Mouse (Mus musculus): ENCODE measurements around the gene Stk39. TPM values are rescaled to one million over a fixed set of nuclear protein-coding genes. Genes with fewer than 3 reads are reported as not detected.
A peak's percentile ranks its signal among the peaks of the same experiment; 100 is the strongest.

Stk39 gene
- total RNA-seq, 2 experiments from 2014 or later, result 0.36 TPM; not detected in 1

GRCm38 (mm10) chr2:68464456-68464855, 7.6 kb downstream of the Stk39 start:
- no peak for ATAC-seq (replicated peaks; ENCODE audit: poor library complexity, severe bottlenecking)

- ATAC-seq (replicated peaks; ENCODE audit: poor library complexity, severe bottlenecking), result no peak
Measured at GRCm38 (mm10) chr2:68463801-68464200, 8.3 kb downstream of the Stk39 start.

GRCm38 (mm10) chr2:68458115-68458514, 14.0 kb downstream of the Stk39 start:
- no peak for ATAC-seq (replicated peaks; ENCODE audit: poor library complexity, severe bottlenecking)

GRCm38 (mm10) chr2:68457455-68458032, 14.5 kb downstream of the Stk39 start:
- no peak for ATAC-seq (replicated peaks; ENCODE audit: poor library complexity, severe bottlenecking)

- ATAC-seq (replicated peaks; ENCODE audit: poor library complexity, severe bottlenecking), result no peak
Measured at GRCm38 (mm10) chr2:68456899-68457298, 15.2 kb downstream of the Stk39 start.

GRCm38 (mm10) chr2:68452379-68452778, 19.7 kb downstream of the Stk39 start:
- ATAC-seq (replicated peaks; ENCODE audit: poor library complexity, severe bottlenecking), result no peak

- no peak for ATAC-seq (replicated peaks; ENCODE audit: poor library complexity, severe bottlenecking)
Measured at GRCm38 (mm10) chr2:68448035-68448434, 24.0 kb downstream of the Stk39 start.

- no peak for ATAC-seq (replicated peaks; ENCODE audit: poor library complexity, severe bottlenecking)
Measured at GRCm38 (mm10) chr2:68443141-68443540, 28.9 kb downstream of the Stk39 start.

- ATAC-seq (replicated peaks; ENCODE audit: poor library complexity, severe bottlenecking), result no peak
Measured at GRCm38 (mm10) chr2:68442113-68442717, 29.9 kb downstream of the Stk39 start.

- ATAC-seq (replicated peaks; ENCODE audit: poor library complexity, severe bottlenecking), result no peak
Measured at GRCm38 (mm10) chr2:68439614-68440013, 32.5 kb downstream of the Stk39 start.

GRCm38 (mm10) chr2:68437920-68438319, 34.1 kb downstream of the Stk39 start:
- peak; percentile 37 for ATAC-seq (replicated peaks; ENCODE audit: poor library complexity, severe bottlenecking)

GRCm38 (mm10) chr2:68437216-68437615, 34.9 kb downstream of the Stk39 start:
- no peak for ATAC-seq (replicated peaks; ENCODE audit: poor library complexity, severe bottlenecking)

GRCm38 (mm10) chr2:68436305-68436704, 35.8 kb downstream of the Stk39 start:
- no peak; the same call in 1 of the 2 replicates for ATAC-seq (replicated peaks; ENCODE audit: poor library complexity, severe bottlenecking)

GRCm38 (mm10) chr2:68435494-68436255, 36.4 kb downstream of the Stk39 start:
- ATAC-seq (replicated peaks; ENCODE audit: poor library complexity, severe bottlenecking), result no peak

- ATAC-seq (replicated peaks; ENCODE audit: poor library complexity, severe bottlenecking), result no peak
Measured at GRCm38 (mm10) chr2:68434997-68435396, 37.1 kb downstream of the Stk39 start.

- ATAC-seq (replicated peaks; ENCODE audit: poor library complexity, severe bottlenecking), result peak; percentile 52
Measured at GRCm38 (mm10) chr2:68434576-68434975, 37.5 kb downstream of the Stk39 start.

- no peak for ATAC-seq (replicated peaks; ENCODE audit: poor library complexity, severe bottlenecking)
Measured at GRCm38 (mm10) chr2:68433736-68434312, 38.2 kb downstream of the Stk39 start.

GRCm38 (mm10) chr2:68432834-68433233, 39.2 kb downstream of the Stk39 start:
- ATAC-seq (replicated peaks; ENCODE audit: poor library complexity, severe bottlenecking), result no peak

GRCm38 (mm10) chr2:68431024-68431962, 40.8 kb downstream of the Stk39 start:
- ATAC-seq (replicated peaks; ENCODE audit: poor library complexity, severe bottlenecking), result no peak

- peak; percentile 57 for ATAC-seq (replicated peaks; ENCODE audit: poor library complexity, severe bottlenecking)
Measured at GRCm38 (mm10) chr2:68430493-68430892, 41.6 kb downstream of the Stk39 start.
